Mouse (Mus musculus) CD4-positive, CD25-positive, alpha-beta regulatory T cell (primary cell): Measurements from ENCODE around the gene Fgf9. TPM values are rescaled to one million over a fixed set of nuclear protein-coding genes. Genes with fewer than 3 reads are reported as not detected.

Experiments used
- polyA plus RNA-seq: library from polyadenylated mRNA; unstranded; fragments of 100-300 nt; shearing (Covaris generic); gene quantifications from one replicate; pipeline ENCODE4 v1.2.1, GENCODE M21; 2017

Fgf9 gene
- not detected for polyA plus RNA-seq

DNA sequence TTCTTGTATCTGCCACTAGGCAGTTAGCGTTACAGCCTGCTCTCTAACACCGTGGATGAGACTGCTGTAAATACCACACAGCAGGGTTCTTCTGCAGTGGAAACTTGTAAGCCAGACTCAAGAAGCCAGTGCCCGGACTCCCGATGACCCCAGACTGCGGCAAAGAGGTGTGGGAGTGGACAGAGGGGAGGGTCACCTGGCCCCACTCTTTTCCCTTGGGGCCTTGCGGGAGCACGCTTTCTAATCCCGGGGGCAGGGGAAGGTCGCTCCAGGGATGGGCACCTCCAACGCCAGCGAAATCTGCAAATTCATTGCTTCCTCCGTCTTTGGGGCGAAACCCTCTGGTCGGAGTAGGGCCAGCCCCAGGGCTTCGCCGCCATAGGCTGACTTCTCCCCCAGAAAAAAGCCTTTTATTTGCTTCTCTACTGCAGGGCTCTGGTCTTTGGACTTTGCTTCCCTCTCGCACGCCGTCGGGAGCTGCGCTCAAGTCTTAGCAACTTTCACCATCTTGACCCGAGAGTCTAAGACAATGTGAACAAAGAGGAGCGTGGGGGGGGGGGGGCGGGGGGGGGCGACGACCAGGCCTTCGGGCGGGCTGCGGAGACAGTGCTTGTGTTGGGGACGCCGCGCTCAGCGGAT is at the start of gene Fgf9:
Gene Fgf9 (plus strand): TSS at position 67 of the 639 bp plus-strand sequence.

Other genes starting within 250 kb of the Fgf9 start
- gene Ska3, start 244.4 kb upstream of the Fgf9 start, polyA plus RNA-seq, result 1.2 TPM
- gene Mrpl57, start 244.3 kb upstream of the Fgf9 start, polyA plus RNA-seq, result 141 TPM
- gene Zdhhc20, start 180.3 kb upstream of the Fgf9 start, polyA plus RNA-seq, result 232 TPM
- gene Micu2, start 71.3 kb upstream of the Fgf9 start, polyA plus RNA-seq, result 117 TPM